Mouse (Mus musculus): ENCODE results near the gene Med20.

DNA sequence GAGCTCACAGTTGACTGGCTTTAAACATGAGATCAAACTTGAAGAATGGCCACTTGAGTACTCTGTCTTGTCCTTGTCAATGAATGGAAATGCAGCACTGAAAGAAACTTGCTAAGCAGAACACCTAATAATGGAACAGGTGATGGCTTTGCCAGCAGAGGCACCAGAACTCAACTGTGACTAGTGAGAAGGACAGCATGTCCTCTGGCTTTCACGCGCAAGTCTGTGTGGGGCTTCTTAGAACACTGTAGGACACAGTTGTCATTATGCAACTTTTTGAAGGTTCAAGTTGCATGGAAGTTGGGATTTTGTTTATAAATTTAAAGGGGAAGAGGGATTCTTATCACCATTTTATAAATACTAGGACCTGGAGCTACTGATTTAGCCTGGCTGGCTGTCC is 13.7 kb downstream of the Med20 start:
- TF ChIP-seq POLR2A (IDR thresholded peaks at IDR 0.05; ENCODE audit: insufficient read depth, low read depth, low read length) = no peak
- TF ChIP-seq CTCF (IDR thresholded peaks at IDR 0.05; ENCODE audit: insufficient read depth, low read depth, low read length) = no peak
